Mouse (Mus musculus) embryonic fibroblast, embryonic 13.5 days (primary cell): ENCODE data around the gene Vwf. TPM values are rescaled to one million over a fixed set of nuclear protein-coding genes. Genes with fewer than 3 reads are reported as not detected.
A peak's percentile ranks its signal among the peaks of the same experiment; 100 is the strongest.

ENCODE experiments used
- H3K27ac ChIP-seq: 2 replicates; pipeline ENCODE4 v1.5.1; 2012; ENCODE audit warnings: low read length, control low read depth, inconsistent platforms; ENCODE audit not compliant: insufficient read depth
- H3K4me1 ChIP-seq: 2 replicates; pipeline ENCODE4 v1.6.1; 2011; ENCODE audit warnings: low read length; ENCODE audit not compliant: control insufficient read depth, insufficient read depth
- H3K4me3 ChIP-seq: 2 replicates; pipeline ENCODE4 v1.5.1; 2011; ENCODE audit warnings: mild to moderate bottlenecking, control low read depth, low read length; ENCODE audit not compliant: insufficient read depth
- CTCF ChIP-seq: IDR thresholded peaks from 2 replicates; pipeline ENCODE4 v1.5.1; 2011; ENCODE audit warnings: mild to moderate bottlenecking, control low read depth, low read length, moderate library complexity, borderline replicate concordance; ENCODE audit not compliant: insufficient read depth
- POLR2A ChIP-seq: IDR thresholded peaks from 2 replicates; pipeline ENCODE4 v1.6.1; 2011; ENCODE audit warnings: low read depth, mild to moderate bottlenecking, control low read depth, low read length, moderate library complexity
- polyA plus RNA-seq: library from polyadenylated mRNA; stranded (reverse); fragments of >200 nt; gene quantifications from 2 replicates; pipeline ENCODE4 v1.2.4, GENCODE M21; 2011; ENCODE audit warnings: low read depth; ENCODE audit not compliant: missing spikeins, insufficient read length

The Vwf gene
- polyA plus RNA-seq, 1 experiment: not detected

DNA sequence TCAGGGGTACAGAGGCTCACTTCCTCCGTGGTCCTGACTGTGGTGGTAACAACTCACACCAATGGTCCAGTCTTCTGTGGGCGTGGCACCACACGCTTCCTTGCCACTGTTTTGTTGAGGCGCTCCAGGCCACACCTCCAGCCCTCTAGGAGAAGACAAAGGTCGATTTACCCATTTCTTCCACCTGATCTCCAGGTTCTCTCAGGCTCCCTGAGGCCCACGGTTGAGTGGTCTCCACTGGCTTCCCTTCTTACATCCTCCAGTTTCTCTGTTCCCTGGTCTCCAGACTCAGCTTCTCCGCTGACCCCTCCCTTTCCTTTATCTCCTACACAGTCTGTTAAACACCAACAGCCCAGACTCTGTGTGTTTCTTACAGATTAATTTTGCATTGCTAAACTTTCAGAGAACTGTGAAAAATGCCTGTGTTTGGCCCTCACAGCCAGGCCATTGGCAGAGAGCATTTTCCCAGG is 18.3 kb downstream of the Vwf start:
- TF ChIP-seq CTCF: no peak
- no peak overlapping the region for H3K4me3 ChIP-seq
- no peak overlapping the region for H3K27ac ChIP-seq
- H3K4me1 ChIP-seq: no peaks in the 10 kb centered on the region

DNA sequence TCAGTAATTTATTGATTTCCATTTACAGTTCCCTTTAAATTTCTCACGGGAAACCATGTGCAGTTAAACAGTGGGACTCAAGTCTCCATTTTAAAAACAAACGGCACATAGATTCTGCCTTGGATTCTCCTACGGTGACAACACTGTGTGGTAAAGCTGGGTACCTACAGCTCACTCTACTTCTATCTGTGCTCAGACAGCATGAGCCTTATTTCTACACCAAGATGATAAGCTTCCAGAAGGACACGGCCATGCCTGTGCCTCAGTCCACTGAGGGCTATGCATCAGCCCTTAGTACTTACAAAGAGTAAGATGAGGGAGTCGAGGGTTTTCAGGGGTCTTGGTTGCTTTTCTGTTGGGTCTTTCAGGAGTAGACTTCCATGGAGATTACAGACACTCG is 18.8 kb downstream of the Vwf start:
- no peak for TF ChIP-seq CTCF
- no peak for TF ChIP-seq POLR2A
- Histone ChIP-seq H3K4me1 (no peaks in the 10 kb centered on the region), H3K4me3 (no peak overlapping the region), H3K27ac (no peak overlapping the region)

DNA sequence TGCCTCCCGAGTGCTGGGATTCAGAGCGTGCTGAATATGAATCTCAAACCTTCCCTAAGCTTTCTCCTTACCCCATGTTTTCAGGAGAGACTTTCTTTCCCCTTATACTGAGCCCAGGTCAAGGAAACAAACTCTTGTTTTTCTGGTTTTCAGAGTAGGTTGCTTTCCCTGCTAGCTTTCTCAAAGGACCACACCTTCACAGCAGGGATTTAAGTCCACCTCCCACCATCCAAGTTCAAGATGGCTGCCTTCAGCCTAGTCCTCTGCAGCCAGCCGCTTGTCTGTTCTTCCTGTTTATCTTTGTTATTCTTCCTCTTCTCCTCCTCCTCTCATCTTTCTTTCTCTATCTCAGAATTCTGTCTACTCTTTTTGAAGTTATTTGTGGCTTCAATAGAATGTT is 20.1 kb downstream of the Vwf start:
- no peak overlapping the region for H3K27ac ChIP-seq
- no peak overlapping the region for H3K4me3 ChIP-seq
- H3K4me1 ChIP-seq: no peaks in the 10 kb centered on the region
- no peak for TF ChIP-seq POLR2A
- no peak for TF ChIP-seq CTCF

DNA sequence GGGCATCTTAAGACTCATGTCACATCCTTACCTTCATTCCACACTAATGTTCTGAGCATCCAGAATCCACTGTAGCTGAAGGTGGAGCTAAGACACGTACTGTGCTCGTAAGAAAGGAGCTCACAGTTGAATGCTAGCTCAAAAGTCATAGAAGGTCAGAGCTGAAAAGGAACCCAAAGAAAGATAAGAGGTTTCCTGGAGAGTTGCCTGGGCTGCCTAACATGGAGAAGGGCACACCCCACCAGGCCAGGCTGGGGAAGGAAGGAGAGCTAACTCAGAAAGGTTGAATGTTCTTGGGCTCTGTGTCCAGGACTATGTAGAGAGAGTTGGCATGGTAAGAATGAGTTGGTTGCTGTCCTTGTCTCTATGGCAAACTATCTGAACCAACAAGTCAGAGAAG is 21.8 kb downstream of the Vwf start:
- TF ChIP-seq CTCF: no peak
- no peak for TF ChIP-seq POLR2A
- H3K4me1 ChIP-seq: peaks cover 2% of the 10 kb centered on the region

DNA sequence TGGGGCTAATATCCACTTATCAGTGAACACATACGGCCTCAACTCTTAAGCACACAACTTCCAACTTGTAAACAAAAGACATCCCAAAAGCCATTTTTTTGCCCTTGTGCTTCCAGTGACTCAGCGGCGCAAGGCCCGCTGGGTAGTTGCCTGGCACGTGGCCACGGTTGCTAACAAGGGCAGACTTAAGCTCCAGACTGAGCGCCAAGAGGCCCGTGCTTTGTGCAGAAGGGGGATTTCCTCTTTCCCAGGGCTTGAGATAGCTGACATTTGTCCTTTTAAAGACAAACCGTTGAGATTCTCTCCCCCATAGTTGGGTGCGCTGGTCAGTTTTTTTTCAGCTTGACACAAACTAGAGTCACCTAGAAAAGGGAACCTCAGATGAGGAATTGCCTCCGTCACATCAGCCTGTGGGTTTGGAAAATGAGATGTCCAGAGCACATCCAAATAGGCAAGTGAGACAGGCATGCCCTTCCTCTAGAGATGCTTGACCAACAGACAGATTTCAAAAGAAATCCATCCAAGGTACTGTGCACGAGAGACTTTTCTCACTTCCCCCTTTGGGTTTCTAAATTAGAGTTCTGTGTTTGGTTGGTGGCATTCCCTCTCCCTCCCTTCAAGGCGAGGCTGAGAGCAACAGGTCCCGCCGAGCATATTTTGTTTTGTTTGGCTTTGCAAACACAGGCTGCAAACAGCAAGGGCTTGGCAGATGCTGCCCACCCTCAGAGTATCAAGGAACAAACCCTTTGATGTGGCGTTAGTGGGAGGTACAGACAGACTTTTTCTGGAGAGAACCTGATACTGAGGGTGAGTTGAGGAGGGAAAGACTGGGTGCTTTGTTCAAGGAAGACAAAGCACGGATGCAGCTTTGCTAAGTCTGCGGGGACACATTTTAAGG is 26.0 kb downstream of the Vwf start:
- Histone ChIP-seq H3K27ac (no peak overlapping the region), H3K4me3 (peak overlapping the region; percentile 9; the same call in 1 of the 2 replicates), H3K4me1 (peaks cover 2% of the 10 kb centered on the region)
- TF ChIP-seq CTCF (no peak), POLR2A (no peak)

More for the DNA sequence above, 21.8 kb downstream of the Vwf start:
- H3K27ac ChIP-seq: no peak overlapping the region
- H3K4me3 ChIP-seq: no peak overlapping the region

DNA sequence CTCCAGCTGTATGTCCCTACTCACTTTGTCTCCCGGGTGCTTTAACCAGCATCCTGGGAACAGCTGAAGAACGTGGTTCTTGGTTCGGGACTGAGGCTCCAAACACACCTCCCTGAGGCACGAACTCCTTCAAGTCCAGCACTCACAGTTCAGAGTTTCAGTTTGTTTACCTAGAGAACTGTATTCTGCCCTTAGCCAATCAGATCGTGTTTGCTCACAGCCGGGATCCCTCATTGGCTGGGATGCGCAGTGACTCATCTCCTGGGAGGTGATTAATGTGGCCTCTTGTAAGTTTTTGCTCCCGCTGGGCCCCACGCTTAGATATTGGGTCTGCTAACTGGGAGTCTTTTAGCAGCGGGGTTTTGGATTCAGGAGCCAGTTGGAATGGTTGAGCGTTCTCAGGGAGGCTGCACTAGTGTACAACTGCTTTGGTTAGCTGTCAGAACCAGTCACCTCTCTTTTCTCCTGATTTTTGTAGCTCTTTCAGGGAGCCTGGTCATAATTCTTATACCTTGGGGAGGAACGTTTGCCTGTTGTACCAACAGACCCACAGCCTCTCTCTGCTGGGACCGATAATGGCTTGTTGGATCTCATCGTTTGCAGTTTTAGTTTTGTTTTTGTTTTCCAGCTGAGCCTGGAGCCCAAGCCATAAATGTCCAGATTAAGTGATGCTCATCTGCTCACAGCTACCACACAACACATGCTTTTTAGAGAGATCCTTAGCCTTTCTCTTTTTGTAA is 26.8 kb downstream of the Vwf start:
- peak overlapping the region; percentile 9; the same call in 1 of the 2 replicates for H3K4me3 ChIP-seq
- peaks cover 6% of the 10 kb centered on the region for H3K4me1 ChIP-seq
- TF ChIP-seq POLR2A: no peak
- no peak for TF ChIP-seq CTCF
- H3K27ac ChIP-seq: 0 out of 2 replicates have a peak overlapping the region, but pooled peaks have one; percentile 6

DNA sequence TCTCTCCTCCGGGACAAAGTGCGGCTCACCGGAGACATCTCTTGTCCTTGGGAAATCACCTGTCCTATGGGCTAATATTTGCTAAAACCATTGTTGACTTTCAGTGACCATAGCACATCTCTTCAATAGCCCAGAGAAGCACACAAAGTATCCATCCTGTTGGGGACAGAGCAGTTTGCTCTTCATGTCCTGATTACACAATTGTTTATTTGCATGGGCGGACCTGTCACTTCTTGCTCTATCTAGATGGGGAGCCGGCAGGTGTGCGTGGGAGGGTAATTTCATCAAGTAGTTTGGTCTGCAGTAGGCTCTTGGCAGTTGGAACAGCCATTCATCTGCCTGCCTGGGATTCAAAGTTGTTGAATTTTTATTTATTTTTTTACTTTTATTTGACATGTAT is 28.5 kb downstream of the Vwf start:
- H3K4me3 ChIP-seq: no peak overlapping the region
- no peak for TF ChIP-seq POLR2A
- no peak for TF ChIP-seq CTCF
- no peak overlapping the region for H3K27ac ChIP-seq
- peaks cover 6% of the 10 kb centered on the region for H3K4me1 ChIP-seq

DNA sequence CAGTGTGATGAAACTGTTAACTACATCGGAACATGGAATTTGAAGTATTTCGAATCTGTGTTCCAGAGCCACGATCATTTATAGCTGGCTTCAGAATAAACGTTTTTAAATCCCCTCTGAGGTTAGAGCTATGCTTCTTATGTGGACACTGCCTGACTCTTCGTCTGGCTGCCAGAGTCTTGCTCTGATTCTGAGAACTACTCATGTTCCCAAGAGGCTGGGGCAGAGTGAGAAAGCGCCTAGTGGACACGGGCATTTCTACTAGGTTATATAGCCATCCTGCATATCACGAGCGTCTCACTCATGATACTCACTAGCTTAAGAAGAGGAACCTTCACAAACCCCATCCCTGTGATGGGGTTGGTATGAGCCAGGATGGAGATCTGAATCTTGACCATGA is 30.7 kb downstream of the Vwf start:
- H3K27ac ChIP-seq: peak overlapping the region; percentile 63
- no peak for TF ChIP-seq CTCF
- no peak for TF ChIP-seq POLR2A
- peaks cover 4% of the 10 kb centered on the region for H3K4me1 ChIP-seq

DNA sequence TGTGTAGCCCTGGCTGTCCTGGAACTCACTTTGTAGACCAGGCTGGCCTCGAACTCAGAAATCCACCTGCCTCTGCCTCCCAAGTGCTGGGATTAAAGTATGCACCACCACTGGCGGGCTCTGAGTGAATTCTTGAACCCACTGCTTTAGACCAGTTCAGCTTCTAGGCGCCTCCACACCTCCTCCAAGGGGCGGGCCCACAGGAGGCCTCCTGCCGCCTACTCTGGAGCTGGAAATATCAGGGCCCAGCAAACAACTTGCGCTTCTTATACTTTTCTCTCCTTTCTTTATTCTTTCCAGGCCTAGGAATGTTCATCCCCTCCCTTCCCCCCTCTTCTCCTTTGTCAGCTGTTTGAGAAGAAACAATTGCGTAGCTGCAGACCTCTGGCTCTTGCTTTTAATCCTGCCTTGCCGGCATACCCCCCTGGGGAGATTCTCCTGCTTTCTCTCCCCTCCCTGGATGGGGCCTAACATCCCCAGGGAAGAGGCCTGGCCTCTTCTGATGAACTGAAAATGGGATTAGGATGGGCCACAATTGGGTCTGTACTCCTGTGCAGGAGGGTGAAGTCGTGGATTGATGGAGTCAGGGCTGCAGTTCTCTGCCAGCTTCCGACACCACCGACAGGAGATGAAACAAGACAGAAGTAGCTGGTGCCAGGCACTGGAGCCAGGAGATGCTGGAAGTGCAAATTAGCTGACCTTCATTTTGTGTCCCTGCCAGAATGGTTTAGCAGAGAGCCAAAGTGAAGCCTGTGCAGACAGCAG is 31.5 kb downstream of the Vwf start:
- H3K27ac ChIP-seq: peak overlapping the region; percentile 63

More for the DNA sequence above, 30.7 kb downstream of the Vwf start:
- no peak overlapping the region for H3K4me3 ChIP-seq

More for the DNA sequence above, 31.5 kb downstream of the Vwf start:
- Histone ChIP-seq H3K4me3 (no peak overlapping the region), H3K4me1 (peaks cover 4% of the 10 kb centered on the region; the same call in 1 of the 2 replicates)
- TF ChIP-seq CTCF (no peak), POLR2A (no peak)
